Mouse (Mus musculus): ENCODE data around the gene Fkbp5.
"Not testable (repeated sequence)": the region's sequence is repeated elsewhere in the genome, so short reads cannot be mapped to it uniquely, and the experiment has no call there.

Gene Fkbp5

GRCm38 (mm10) chr17:28517441-28517955 is at the start of gene Fkbp5:
Fkbp5 (minus strand) TSS chr17:28517527.
- peak; percentile 89 for DNase-seq

- peak; percentile 25 for DNase-seq
These were observed 47.9 kb upstream of the Fkbp5 start for GRCm38 (mm10) chr17:28565181-28565580.

GRCm38 (mm10) chr17:28561613-28562012 is 44.3 kb upstream of the Fkbp5 start:
- no peak for DNase-seq

- no peak for DNase-seq
These were observed 43.3 kb upstream of the Fkbp5 start, which contains the start of gene Clps for GRCm38 (mm10) chr17:28560598-28560997. Clps (minus strand) TSS chr17:28560766.

- no peak for DNase-seq
These were observed 40.4 kb upstream of the Fkbp5 start for GRCm38 (mm10) chr17:28557772-28558171.

GRCm38 (mm10) chr17:28556635-28557396 is 39.5 kb upstream of the Fkbp5 start:
- DNase-seq, result no peak

- DNase-seq, result not testable (repeated sequence)
These were observed 36.7 kb upstream of the Fkbp5 start for GRCm38 (mm10) chr17:28554021-28554420.

GRCm38 (mm10) chr17:28553040-28553793 is 35.9 kb upstream of the Fkbp5 start:
- peak; percentile 74 for DNase-seq

- no peak for DNase-seq
These were observed 31.8 kb upstream of the Fkbp5 start, which contains the start of gene Clpsl2 for GRCm38 (mm10) chr17:28549111-28549510. Clpsl2 (plus strand) TSS chr17:28549411.

- no peak for DNase-seq
These were observed 31.2 kb upstream of the Fkbp5 start for GRCm38 (mm10) chr17:28548550-28548949.

GRCm38 (mm10) chr17:28546925-28547324 is 29.6 kb upstream of the Fkbp5 start:
- peak; percentile 27 for DNase-seq

- DNase-seq, result no peak
These were observed 20.6 kb upstream of the Fkbp5 start for GRCm38 (mm10) chr17:28537881-28538280.

- no peak for DNase-seq
These were observed 16.0 kb upstream of the Fkbp5 start for GRCm38 (mm10) chr17:28533327-28533726.

- no peak for DNase-seq
These were observed 15.2 kb upstream of the Fkbp5 start for GRCm38 (mm10) chr17:28532557-28532956.

GRCm38 (mm10) chr17:28531946-28532345 is 14.6 kb upstream of the Fkbp5 start:
- peak; percentile 56 for DNase-seq

- no peak for DNase-seq
These were observed 13.2 kb upstream of the Fkbp5 start, which contains the start of gene Armc12 for GRCm38 (mm10) chr17:28530506-28530905. Armc12 (plus strand) TSS chr17:28530806.

- DNase-seq, result no peak
These were observed 11.8 kb upstream of the Fkbp5 start for GRCm38 (mm10) chr17:28529116-28529515.

- peak; percentile 89 for DNase-seq
These were observed 10.7 kb upstream of the Fkbp5 start for GRCm38 (mm10) chr17:28528043-28528351.

- DNase-seq, result peak; percentile 44
These were observed 10.1 kb upstream of the Fkbp5 start for GRCm38 (mm10) chr17:28527184-28528042.

GRCm38 (mm10) chr17:28524831-28525430 is 7.6 kb upstream of the Fkbp5 start:
- DNase-seq, result no peak

GRCm38 (mm10) chr17:28524009-28524695 is 6.8 kb upstream of the Fkbp5 start:
- DNase-seq, result peak; percentile 40

Measured in kidney, adult 9 months (tissue).